21 mouse cellular contexts compared by ENCODE assay signal in genomic region chr3:63398171-63398570, GRCm38 (mm10).
DNase-seq lines count a peak whose midpoint lies in the region; ATAC-seq and TF ChIP-seq lines count a peak whose summit lies in the region.
"Had no signal": no experiment of that assay in that cellular context is flagged by ENCODE, and none has a peak within 500 bp of the region (broad histone marks: within the 10 kb centered on the region; RNA-seq: fewer than 3 reads in every experiment).

No protein-coding gene starts in this region.

- ATAC-seq in kidney, embryonic 16.5 days (ENCODE audit: low FRiP score, low TSS enrichment), result peak; percentile 69; the same call in 1 of the 2 replicates
- no peak for ATAC-seq in kidney, postnatal 0 days (replicated peaks; ENCODE audit: low FRiP score, low read depth)
- ATAC-seq in lung, postnatal 0 days, result 0 out of 2 replicates have a peak, but pooled peaks have one; percentile 21
- ATAC-seq: activated CD4-positive, CD25-positive, alpha-beta regulatory T cell, adult 4 months; CD4-positive, CD25-positive, alpha-beta regulatory T cell, adult 4 months; Patski had no signal

- no peaks in the 10 kb centered on the region for H3K4me1 ChIP-seq in kidney, embryonic 16.5 days (ENCODE audit: insufficient read depth, low read length)
- no peaks in the 10 kb centered on the region for H3K4me1 ChIP-seq in kidney, postnatal 0 days (replicated peaks; ENCODE audit: insufficient read depth, low read length)
- H3K4me1 ChIP-seq in lung, postnatal 0 days (ENCODE audit: insufficient read depth, low read depth, low read length), result no peaks in the 10 kb centered on the region

- TF ChIP-seq EP300 in lung, postnatal 0 days (IDR thresholded peaks at IDR 0.05), result no peak

- no peak for DNase-seq in kidney, postnatal 14 days
- peak; percentile 51 for DNase-seq in kidney, postnatal 0 days (ENCODE audit: low spot score)
- DNase-seq in kidney, postnatal 4 days, result no peak
- no peak for DNase-seq in lung, postnatal 0 days (ENCODE audit: low spot score)
- DNase-seq in lung, adult 18-20 months, result no peak
- DNase-seq: adrenal gland, adult 2 months; adrenal gland, adult 8-10 months; adrenal gland, postnatal 10 days; adrenal gland, postnatal 14 days; adrenal gland, postnatal 25 days; adrenal gland, postnatal 36 days; B cell, adult 2 months; cerebellum, adult 11 months; cerebellum, adult 11-12 months; cerebellum, adult 18-20 months had no signal

- no peak for TF ChIP-seq CTCF in kidney, postnatal 0 days (IDR thresholded peaks at IDR 0.05; ENCODE audit: low read depth)
- no peak for TF ChIP-seq CTCF in lung, postnatal 0 days (IDR thresholded peaks at IDR 0.05)

- no peaks in the 10 kb centered on the region for H3K9me3 ChIP-seq in kidney, embryonic 16.5 days (ENCODE audit: low read length)
- H3K9me3 ChIP-seq in kidney, postnatal 0 days (replicated peaks; ENCODE audit: low read length), result no peaks in the 10 kb centered on the region
- no peaks in the 10 kb centered on the region for H3K9me3 ChIP-seq in lung, postnatal 0 days (ENCODE audit: low read length)
- H3K9me3 ChIP-seq: G1E had no signal

- H3K27ac ChIP-seq in kidney, embryonic 16.5 days (ENCODE audit: low read length), result 0 out of 2 replicates have a peak overlapping the region, but pooled peaks have one; percentile 10
- H3K27ac ChIP-seq in kidney, postnatal 0 days, result no peak overlapping the region
- no peak overlapping the region for H3K27ac ChIP-seq in lung, postnatal 0 days (ENCODE audit: low read length)

- H3K4me2 ChIP-seq in kidney, embryonic 16.5 days (replicated peaks; ENCODE audit: low read depth, low read length), result no peak overlapping the region
- no peak overlapping the region for H3K4me2 ChIP-seq in kidney, postnatal 0 days (ENCODE audit: low read length)
- H3K4me2 ChIP-seq in lung, postnatal 0 days (replicated peaks; ENCODE audit: low read depth, low read length), result no peak overlapping the region

- no peaks in the 10 kb centered on the region for H3K27me3 ChIP-seq in kidney, embryonic 16.5 days (ENCODE audit: insufficient read depth, low read length)
- no peaks in the 10 kb centered on the region for H3K27me3 ChIP-seq in kidney, postnatal 0 days (ENCODE audit: insufficient read depth, low read length)
- no peaks in the 10 kb centered on the region for H3K27me3 ChIP-seq in lung, postnatal 0 days (replicated peaks; ENCODE audit: insufficient read depth, low read length)
- H3K27me3 ChIP-seq: CH12.LX, Patski had no signal

- H3K9ac ChIP-seq in kidney, embryonic 16.5 days (replicated peaks; ENCODE audit: low read length), result no peak overlapping the region
- H3K9ac ChIP-seq in kidney, postnatal 0 days (ENCODE audit: low read depth, low read length), result no peak overlapping the region
- H3K9ac ChIP-seq in lung, postnatal 0 days (replicated peaks; ENCODE audit: low read depth), result no peak overlapping the region

- no peak overlapping the region for H3K4me3 ChIP-seq in kidney, embryonic 16.5 days (ENCODE audit: low read length)
- H3K4me3 ChIP-seq in kidney, postnatal 0 days (replicated peaks; ENCODE audit: low read depth, low read length), result no peak overlapping the region
- no peak overlapping the region for H3K4me3 ChIP-seq in lung, postnatal 0 days (ENCODE audit: low read depth, low read length)

- 46% methylated on average over 4 of the region's 4 CpGs for WGBS in kidney, embryonic 16.5 days
- 46% methylated on average over 4 of the region's 4 CpGs for WGBS in kidney, postnatal 0 days
- 56% methylated on average over 4 of the region's 4 CpGs for WGBS in lung, postnatal 0 days

- no peaks in the 10 kb centered on the region for H3K36me3 ChIP-seq in kidney, embryonic 16.5 days (ENCODE audit: insufficient read depth, low read length)
- H3K36me3 ChIP-seq in kidney, postnatal 0 days (ENCODE audit: insufficient read depth, low read length), result no peaks in the 10 kb centered on the region
- H3K36me3 ChIP-seq in lung, postnatal 0 days (ENCODE audit: insufficient read depth, low read length), result no peaks in the 10 kb centered on the region
- H3K36me3 ChIP-seq: G1E had no signal
